Mouse (Mus musculus): Measurements from ENCODE around the gene Efna5.

DNA sequence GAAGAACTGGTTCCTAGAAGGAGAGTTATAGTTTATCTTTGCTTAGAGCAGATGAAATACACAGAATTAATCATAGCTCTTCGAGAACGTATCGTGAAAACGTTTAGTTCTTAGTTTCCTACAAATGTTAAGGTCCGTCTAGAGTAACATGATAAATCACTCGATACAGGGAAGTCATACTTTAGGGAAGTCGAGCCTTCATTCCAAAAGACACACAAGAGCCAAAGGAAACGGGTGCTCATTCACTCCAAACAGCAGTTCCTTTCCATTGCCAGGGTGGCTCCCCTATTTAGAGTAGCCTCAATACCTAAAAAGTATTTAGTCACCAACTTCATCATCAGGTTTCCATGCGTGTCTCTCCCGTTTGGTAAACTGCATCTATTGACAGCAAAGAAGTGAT is 64.2 kb downstream of the Efna5 start:
- no peak for TF ChIP-seq CTCF (IDR thresholded peaks at IDR 0.05; ENCODE audit: extremely low read depth, insufficient read length, insufficient replicate concordance, low read depth, low read length)
- no peak for TF ChIP-seq POLR2A (IDR thresholded peaks at IDR 0.05; ENCODE audit: low read depth, low read length)
